Mouse (Mus musculus) CH12.LX (cell line): ENCODE results near the gene Cenpt. TPM values are rescaled to one million over a fixed set of nuclear protein-coding genes. Genes with fewer than 3 reads are reported as not detected.

Experiments used
- DNase-seq: peaks from one replicate; pipeline ENCODE4 v3.0.0-alpha.2; 2013; ENCODE audit errors: extremely low read depth
- H3K27ac ChIP-seq: 2 replicates; pipeline ENCODE4 v1.5.1; 2012; ENCODE audit warnings: low read depth, mild to moderate bottlenecking, control low read depth, moderate library complexity; ENCODE audit not compliant: insufficient read depth
- H3K27me3 ChIP-seq: replicated peaks from 2 replicates; pipeline ENCODE3; 2012; ENCODE audit warnings: inconsistent platforms
- H3K36me3 ChIP-seq, 2 experiments: replicated peaks in 1 of 2; 2 replicates each; pipeline versions ENCODE3 to v1.6.1; 2012; ENCODE audit warnings: inconsistent platforms in 1 of 2, low read length in 1 of 2, mild to moderate bottlenecking in 1 of 2, mixed read lengths in 1 of 2, moderate library complexity in 1 of 2; ENCODE audit not compliant: control insufficient read depth in 1 of 2, insufficient read depth in 1 of 2
- H3K4me1 ChIP-seq, 2 experiments: 2 replicates each; pipeline ENCODE4 v1.6.1; 2012; ENCODE audit warnings: inconsistent platforms in 1 of 2, moderate library complexity in 1 of 2; ENCODE audit not compliant: insufficient read depth in 2 of 2, control insufficient read depth in 1 of 2
- H3K4me2 ChIP-seq: 2 replicates; pipeline ENCODE4 v1.6.1; 2012; ENCODE audit warnings: low read depth, mild to moderate bottlenecking, control low read depth; ENCODE audit not compliant: poor library complexity, insufficient read depth, severe bottlenecking
- H3K4me3 ChIP-seq, 3 experiments: fragments of 150-350 bp in 1 of 3; sonication (generic) in 1 of 3; replicated peaks in 1 of 3; 2 replicates each; pipeline versions ENCODE3 to v1.5.1; 2011 to 2012; ENCODE audit warnings: low read depth in 2 of 3, low read length in 2 of 3, mild to moderate bottlenecking in 2 of 3, moderate library complexity in 2 of 3, control low read depth in 1 of 3, improper control_type of control experiment in 1 of 3, inconsistent platforms in 1 of 3, mixed read lengths in 1 of 3; ENCODE audit not compliant: poor library complexity in 1 of 3
- H3K79me2 ChIP-seq: replicated peaks from 2 replicates; pipeline ENCODE4 v1.6.1; 2012; ENCODE audit warnings: mild to moderate bottlenecking, moderate library complexity; ENCODE audit not compliant: control insufficient read depth, poor library complexity, insufficient read depth, severe bottlenecking; ENCODE audit errors: extremely low read depth
- H3K9ac ChIP-seq: 2 replicates; pipeline ENCODE4 v1.6.1; 2012; ENCODE audit warnings: low read depth, mild to moderate bottlenecking, control low read depth, moderate library complexity; ENCODE audit not compliant: insufficient read depth
- H3K9me3 ChIP-seq: replicated peaks from 2 replicates; pipeline ENCODE3; 2012; ENCODE audit warnings: low read length, inconsistent platforms, mixed read lengths
- BHLHE40 ChIP-seq: IDR thresholded peaks from 2 replicates; pipeline ENCODE4 v1.6.1; 2011; ENCODE audit warnings: mild to moderate bottlenecking, low read depth, low read length, improper control_type of control experiment
- CHD1 ChIP-seq: IDR thresholded peaks from 2 replicates; pipeline ENCODE4 v1.6.1; 2012; ENCODE audit warnings: low read depth, low read length, improper control_type of control experiment, inconsistent platforms
- CHD2 ChIP-seq: IDR thresholded peaks from 2 replicates; pipeline ENCODE4 v1.6.1; 2011; ENCODE audit warnings: low read length, improper control_type of control experiment
- CTCF ChIP-seq, 2 experiments: IDR thresholded peaks in 1 of 2; conservative IDR thresholded peaks in 1 of 2; 2 replicates each; pipeline ENCODE4 v1.5.1; 2011 to 2012; ENCODE audit warnings: low read depth in 2 of 2, low read length in 2 of 2, improper control_type of control experiment in 1 of 2, inconsistent platforms in 1 of 2, mild to moderate bottlenecking in 1 of 2, moderate library complexity in 1 of 2
- E2F4 ChIP-seq: IDR thresholded peaks from 2 replicates; pipeline ENCODE4 v1.6.1; 2011; ENCODE audit warnings: low read depth, low read length, improper control_type of control experiment; ENCODE audit not compliant: insufficient replicate concordance
- ELF1 ChIP-seq: IDR thresholded peaks from 2 replicates; pipeline ENCODE4 v1.6.1; 2014; ENCODE audit warnings: low read depth, mild to moderate bottlenecking, inconsistent platforms, low read length, improper control_type of control experiment
- EP300 ChIP-seq: IDR thresholded peaks from 2 replicates; pipeline ENCODE4 v1.6.1; 2011; ENCODE audit warnings: low read length, improper control_type of control experiment
- GABPA ChIP-seq: IDR thresholded peaks from 2 replicates; pipeline ENCODE4 v1.6.1; 2012; ENCODE audit warnings: low read depth, low read length, improper control_type of control experiment, inconsistent platforms; ENCODE audit not compliant: insufficient replicate concordance
- HCFC1 ChIP-seq: IDR thresholded peaks from 2 replicates; pipeline ENCODE4 v1.6.1; 2012; ENCODE audit warnings: low read depth, mild to moderate bottlenecking, inconsistent platforms, low read length, improper control_type of control experiment
- IRF4 ChIP-seq: IDR thresholded peaks from 2 replicates; pipeline ENCODE4 v1.6.1; 2014; ENCODE audit warnings: low read depth, mild to moderate bottlenecking, inconsistent platforms, low read length, improper control_type of control experiment
- JUND ChIP-seq: conservative IDR thresholded peaks from 2 replicates; pipeline ENCODE4 v1.6.1; 2011; ENCODE audit warnings: low read depth, low read length, improper control_type of control experiment
- KAT2A ChIP-seq: IDR thresholded peaks from 2 replicates; pipeline ENCODE4 v1.6.1; 2012; ENCODE audit warnings: low read length, improper control_type of control experiment, inconsistent platforms; ENCODE audit not compliant: insufficient replicate concordance
- MAFK ChIP-seq: IDR thresholded peaks from 2 replicates; pipeline ENCODE4 v1.6.1; 2011; ENCODE audit warnings: low read length, improper control_type of control experiment; ENCODE audit not compliant: insufficient replicate concordance
- MAX ChIP-seq: IDR thresholded peaks from 2 replicates; pipeline ENCODE4 v1.6.1; 2011; ENCODE audit warnings: low read length, improper control_type of control experiment
- MAZ ChIP-seq: IDR thresholded peaks from 2 replicates; pipeline ENCODE4 v1.6.1; 2012; ENCODE audit warnings: low read depth, mild to moderate bottlenecking, inconsistent platforms, low read length, improper control_type of control experiment, moderate library complexity
- MEF2A ChIP-seq: IDR thresholded peaks from 2 replicates; pipeline ENCODE4 v1.6.1; 2014; ENCODE audit warnings: low read depth, mild to moderate bottlenecking, inconsistent platforms, low read length, improper control_type of control experiment, borderline replicate concordance
- MXI1 ChIP-seq: IDR thresholded peaks from 2 replicates; pipeline ENCODE4 v1.6.1; 2011; ENCODE audit warnings: mild to moderate bottlenecking, low read depth, low read length, improper control_type of control experiment
- MYC ChIP-seq: IDR thresholded peaks from 2 replicates; pipeline ENCODE4 v1.6.1; 2011; ENCODE audit warnings: low read depth, mild to moderate bottlenecking, improper control_type of control experiment, low read length
- NRF1 ChIP-seq: IDR thresholded peaks from 2 replicates; pipeline ENCODE4 v1.6.1; 2014; ENCODE audit warnings: low read depth, mild to moderate bottlenecking, inconsistent platforms, low read length, improper control_type of control experiment, moderate library complexity
- POLR2A ChIP-seq: IDR thresholded peaks from 2 replicates; pipeline ENCODE4 v1.6.1; 2011; ENCODE audit warnings: low read depth, mild to moderate bottlenecking, improper control_type of control experiment, low read length
- POLR2AphosphoS2 ChIP-seq: IDR thresholded peaks from 2 replicates; pipeline ENCODE4 v1.6.1; 2011; ENCODE audit warnings: low read depth, low read length, improper control_type of control experiment
- RCOR1 ChIP-seq: conservative IDR thresholded peaks from 2 replicates; pipeline ENCODE4 v1.6.1; 2012; ENCODE audit warnings: low read depth, mild to moderate bottlenecking, inconsistent platforms, low read length, improper control_type of control experiment
- SMC3 ChIP-seq: IDR thresholded peaks from 2 replicates; pipeline ENCODE4 v1.6.1; 2011; ENCODE audit warnings: low read depth, low read length, improper control_type of control experiment
- TCF12 ChIP-seq: IDR thresholded peaks from 2 replicates; pipeline ENCODE4 v1.6.1; 2014; ENCODE audit warnings: low read depth, mild to moderate bottlenecking, inconsistent platforms, low read length, improper control_type of control experiment
- UBTF ChIP-seq: IDR thresholded peaks from 2 replicates; pipeline ENCODE4 v1.6.1; 2012; ENCODE audit warnings: low read depth, mild to moderate bottlenecking, inconsistent platforms, low read length, improper control_type of control experiment, moderate library complexity
- USF1 ChIP-seq: IDR thresholded peaks from 2 replicates; pipeline ENCODE4 v1.6.1; 2014; ENCODE audit warnings: low read depth, mild to moderate bottlenecking, inconsistent platforms, low read length, improper control_type of control experiment
- ZC3H11A ChIP-seq: IDR thresholded peaks from 2 replicates; pipeline ENCODE4 v1.6.1; 2012; ENCODE audit warnings: low read depth, mild to moderate bottlenecking, inconsistent platforms, low read length, improper control_type of control experiment
- ZMIZ1 ChIP-seq: IDR thresholded peaks from 2 replicates; pipeline ENCODE4 v1.6.1; 2012; ENCODE audit warnings: low read depth, mild to moderate bottlenecking, inconsistent platforms, low read length, improper control_type of control experiment
- ZNF384 ChIP-seq: IDR thresholded peaks from 2 replicates; pipeline ENCODE4 v1.6.1; 2012; ENCODE audit warnings: low read depth, low read length, improper control_type of control experiment, inconsistent platforms
- dilution Hi-C: fragments of 300-500 bp; cut with MboI; formaldehyde crosslinking; loops from 2 replicates; pipeline ENCODE4 v1.14.3; 2020; ENCODE audit warnings: low sequenced_read_pairs; ENCODE audit not compliant: extremely low pct_unique_long_range_greater_than_20kb, extremely low pct_ligation_motif_present
- in situ Hi-C: fragments of 300-500 bp; cut with MboI; formaldehyde crosslinking; loops from 3 replicates; pipeline ENCODE4 v1.14.3; 2019; ENCODE audit warnings: low sequenced_read_pairs, low pct_ligation_motif_present, low pct_unique_long_range_greater_than_20kb, mixed read lengths
- polyA plus RNA-seq: library from polyadenylated mRNA; unstranded; fragments of >175 nt; gene quantifications from 2 replicates; pipeline ENCODE4 v1.2.1, GENCODE M21; 2012; ENCODE audit warnings: low read depth; ENCODE audit not compliant: insufficient read length
- total RNA-seq, 2 experiments: library from RNA; depleted of rRNA; stranded (reverse); fragments of 300-350 nt in 1 of 2; fragments of >200 nt in 1 of 2; gene quantifications; 2 replicates each; pipeline ENCODE4 v1.2.3; 2012 to 2014

Gene Cenpt
- total and polyA plus RNA-seq, 3 experiments: 17.3 to 29.4 (median 21.3) TPM

DNA sequence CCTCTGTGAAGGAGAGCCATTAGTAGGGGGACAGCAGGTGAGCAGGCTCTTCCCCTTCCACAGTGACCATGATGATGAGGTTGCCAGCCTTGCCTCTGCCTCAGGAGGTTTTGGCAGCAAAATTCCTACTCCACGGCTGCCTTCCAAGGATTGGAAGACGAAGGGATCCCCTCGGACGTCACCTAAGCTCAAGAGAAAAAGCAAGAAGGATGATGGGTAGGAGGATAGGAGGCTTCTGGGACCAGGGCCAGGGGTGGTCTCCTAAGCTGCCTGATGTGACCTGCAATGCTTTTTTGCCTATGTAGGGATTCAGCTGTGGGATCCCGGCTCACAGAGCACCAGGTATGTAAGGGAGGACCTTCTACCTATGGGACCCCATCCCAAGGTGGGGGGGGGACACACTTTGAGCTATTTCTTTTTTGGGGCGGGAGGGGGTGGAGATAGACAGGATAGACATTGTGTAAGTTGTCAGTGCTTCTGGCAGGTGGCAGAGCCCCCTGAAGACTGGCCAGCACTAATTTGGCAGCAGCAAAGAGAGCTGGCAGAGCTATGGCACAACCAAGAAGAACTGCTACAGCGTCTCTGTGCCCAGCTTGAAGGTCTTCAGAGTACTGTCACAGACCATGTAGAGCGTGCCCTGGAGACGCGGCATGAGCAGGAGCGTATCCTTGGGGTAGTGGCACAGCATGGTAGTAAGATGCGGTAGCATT is 36.8 kb upstream of the Cenpt start:
- TF ChIP-seq MEF2A (no peak), SMC3 (no peak), ZMIZ1 (no peak), KAT2A (no peak), ZC3H11A (no peak), USF1 (no peak), RCOR1 (no peak), MXI1 (no peak), MAZ (no peak), MAX (no peak), HCFC1 (no peak), ZNF384 (no peak), CHD1 (no peak), TCF12 (no peak), UBTF (no peak)
- Histone ChIP-seq H3K9me3 (no peaks in the 10 kb centered on the region), H3K36me3 (peaks cover 87 to 99% of the 10 kb centered on the region in 2 experiments), H3K79me2 (no peaks in the 10 kb centered on the region), H3K27ac (no peak overlapping the region), H3K4me3 (no peak overlapping the region), H3K9ac (no peak overlapping the region), H3K27me3 (no peaks in the 10 kb centered on the region), H3K4me2 (no peak overlapping the region), H3K4me1 (no peaks in the 10 kb centered on the region)
- DNase-seq: no peak
- dilution Hi-C loops: no loop called here
- in situ Hi-C loops: loop anchor here (5.0 kb wide), 1 partner anchor 47 kb away; the partner anchor contains the start of gene Psmb10

DNA sequence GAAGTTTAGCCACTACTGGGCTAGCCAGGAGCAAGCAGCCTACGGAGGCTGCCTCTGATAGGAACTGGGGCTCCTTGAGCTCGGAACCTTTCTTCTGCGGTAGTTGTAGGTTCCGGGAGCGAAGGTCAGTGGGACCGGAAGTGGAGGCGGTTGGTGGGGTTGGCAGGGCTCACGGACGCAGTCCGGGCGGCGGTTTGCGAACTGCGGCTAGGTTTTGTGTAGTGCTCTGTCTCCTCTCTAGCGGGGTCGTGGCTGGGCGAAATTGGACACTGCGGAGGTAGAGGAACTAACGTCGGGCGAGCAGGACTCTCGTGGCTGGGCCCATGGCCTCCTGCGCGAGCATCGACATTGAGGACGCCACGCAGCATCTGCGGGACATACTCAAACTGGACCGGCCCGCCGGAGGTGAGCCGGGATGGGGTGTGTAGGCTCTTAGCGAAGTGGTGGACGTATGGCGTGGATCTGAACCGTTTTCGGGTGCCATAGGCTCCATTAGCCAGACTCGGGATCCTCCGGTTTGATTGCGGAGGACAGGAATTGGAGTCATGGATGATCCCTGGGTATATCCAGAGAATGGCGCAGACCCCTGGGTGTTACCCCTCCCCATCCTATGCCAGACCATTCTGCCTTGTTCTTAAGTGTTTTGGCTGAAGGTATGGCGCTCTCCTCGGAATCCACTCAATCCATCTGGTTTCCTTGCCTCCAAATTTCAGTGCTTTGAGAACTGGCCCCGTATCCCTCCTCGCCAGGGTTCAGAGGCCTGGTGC is 27.9 kb upstream of the Cenpt start, which contains the start of gene Edc4:
TSS of gene Edc4 (plus strand) at position 128 of the 767 bp plus-strand sequence.
- Histone ChIP-seq H3K27ac (no peak within 1 kb of the TSS), H3K27me3 (no peaks in the 10 kb centered on the region), H3K4me2 (peak within 1 kb of the TSS; percentile 78), H3K4me3 (peak within 1 kb of the TSS; percentile 85 to 96 (median 93)), H3K9ac (peak within 1 kb of the TSS; percentile 88), H3K79me2 (peaks cover 31% of the 10 kb centered on the region), H3K36me3 (peaks cover 41 to 71% of the 10 kb centered on the region in 2 experiments), H3K4me1 (peaks cover 3 to 19% of the 10 kb centered on the region in 2 experiments), H3K9me3 (no peaks in the 10 kb centered on the region)
- in situ Hi-C loops: no loop called here
- peak; percentile 86 for DNase-seq
- dilution Hi-C loops: no loop called here
- TF ChIP-seq NRF1 (0 out of 2 replicates have a peak, but pooled peaks have one; percentile 29), IRF4 (peak; percentile 67), GABPA (no peak; the same call in 1 of the 2 replicates), MAZ (peak; percentile 71; the same call in 1 of the 2 replicates), USF1 (no peak), ZC3H11A (no peak), HCFC1 (peak; percentile 95), MAX (peak; percentile 64; the same call in 1 of the 2 replicates), MXI1 (peak; percentile 70), MAFK (no peak), JUND (no peak), EP300 (no peak), MEF2A (peak; percentile 77), CHD1 (no peak), E2F4 (no peak), CTCF (conservative IDR thresholded peaks at IDR 0.05 in 1 of 2, IDR thresholded peaks at IDR 0.05 in 1 of 2; ENCODE audit: low read depth in 2 of 2, low read length in 2 of 2) (no peak), BHLHE40 (no peak), MYC (no peak), POLR2AphosphoS2 (peak; percentile 98), POLR2A (peak; percentile 88), ZNF384 (no peak), CHD2 (peak; percentile 46; the same call in 1 of the 2 replicates), ELF1 (peak; percentile 83)
